Mouse (Mus musculus) brain, embryonic 14.5 days (tissue): ENCODE measurements around the gene Alg12. TPM values are rescaled to one million over a fixed set of nuclear protein-coding genes. Genes with fewer than 3 reads are reported as not detected.
"Not testable (repeated sequence)": the region's sequence is repeated elsewhere in the genome, so short reads cannot be mapped to it uniquely, and the experiment has no call there.

Source experiments
- DNase-seq: peaks from one replicate; pipeline ENCODE4 v3.0.0-alpha.2; 2011; ENCODE audit warnings: low read depth
- CTCF ChIP-seq: fragments of 200-500 bp; IDR thresholded peaks from 2 replicates; pipeline ENCODE4 v1.5.1; 2012; ENCODE audit warnings: inconsistent platforms, mild to moderate bottlenecking, moderate library complexity, borderline replicate concordance; ENCODE audit not compliant: insufficient read depth, insufficient read length; ENCODE audit errors: extremely low read depth
- POLR2A ChIP-seq: fragments of 200-500 bp; IDR thresholded peaks from 2 replicates; pipeline ENCODE4 v1.6.1; 2012; ENCODE audit warnings: mild to moderate bottlenecking, inconsistent platforms, borderline replicate concordance; ENCODE audit not compliant: poor library complexity, insufficient read depth, insufficient read length, severe bottlenecking; ENCODE audit errors: extremely low read depth
- polyA plus RNA-seq: library from polyadenylated mRNA; depleted of rRNA; stranded (reverse); fragments of >200 nt; gene quantifications from 2 replicates; pipeline ENCODE4 v1.2.3, GENCODE M21; 2012

Alg12 gene
- polyA plus RNA-seq, 1 experiment, result 14.2 TPM

DNA sequence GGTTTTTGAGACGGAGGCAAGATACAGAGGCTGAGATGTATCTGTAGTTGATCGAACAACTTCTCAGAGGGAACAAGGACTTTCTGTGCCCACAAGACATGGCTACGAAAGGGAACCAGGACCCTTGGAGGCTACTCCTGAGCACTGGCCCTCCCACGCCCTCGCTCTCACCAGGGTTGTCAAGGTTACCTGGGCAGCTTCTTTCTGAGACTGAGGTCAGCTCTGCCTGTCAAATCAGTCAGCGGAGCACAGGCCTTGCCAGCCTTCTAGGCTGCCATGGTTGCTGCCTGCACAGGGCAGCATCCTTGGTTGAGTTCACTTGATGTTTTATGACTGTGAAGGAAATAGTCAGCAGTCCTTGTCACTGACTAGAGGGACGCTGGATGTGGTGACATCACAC, 3.4 kb upstream of the Alg12 start:
- TF ChIP-seq CTCF (no peak), POLR2A (no peak)
- DNase-seq, result no peak

DNA sequence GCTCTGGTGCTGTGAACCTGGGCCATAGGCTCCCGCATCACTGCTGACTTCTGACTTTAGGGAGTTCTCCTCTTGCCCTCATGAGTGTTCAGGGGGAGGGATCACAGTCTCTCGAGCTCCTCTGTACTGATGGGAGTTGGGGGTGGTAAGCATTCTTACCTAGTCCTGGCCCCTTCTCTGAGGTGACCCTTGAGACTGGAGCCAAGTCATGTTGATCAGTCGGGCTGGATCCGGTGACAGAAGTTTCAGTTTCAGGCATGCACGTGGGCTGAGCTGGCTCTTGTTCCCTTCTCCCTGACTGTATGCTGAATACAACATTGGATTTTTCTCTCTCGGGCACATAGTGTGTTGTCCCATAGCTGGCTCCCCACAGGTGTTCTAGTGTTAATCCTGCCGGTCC, 2.3 kb upstream of the Alg12 start:
- TF ChIP-seq CTCF (no peak), POLR2A (no peak)
- no peak for DNase-seq

DNA sequence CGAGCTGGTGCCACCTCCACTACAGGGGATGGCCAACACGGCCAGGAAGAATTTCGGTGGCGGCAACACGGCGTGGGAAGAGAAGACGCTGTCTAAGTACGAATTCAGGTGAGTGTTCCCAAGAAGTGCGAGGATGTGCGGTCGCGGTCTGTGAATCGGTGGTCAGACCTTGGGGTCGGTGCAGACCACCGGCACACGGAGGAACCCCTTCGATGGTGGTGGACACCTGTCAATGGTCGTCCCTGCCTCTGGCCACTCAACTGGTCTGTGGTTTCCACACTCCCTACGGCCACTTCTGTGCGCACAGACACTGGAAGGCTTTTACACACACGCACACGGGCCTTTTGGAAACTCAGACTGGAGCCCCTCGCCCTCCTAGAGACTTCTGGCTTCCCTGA, 787 bp upstream of the Alg12 start:
- TF ChIP-seq CTCF, result no peak
- no peak for TF ChIP-seq POLR2A
- DNase-seq, result no peak

DNA sequence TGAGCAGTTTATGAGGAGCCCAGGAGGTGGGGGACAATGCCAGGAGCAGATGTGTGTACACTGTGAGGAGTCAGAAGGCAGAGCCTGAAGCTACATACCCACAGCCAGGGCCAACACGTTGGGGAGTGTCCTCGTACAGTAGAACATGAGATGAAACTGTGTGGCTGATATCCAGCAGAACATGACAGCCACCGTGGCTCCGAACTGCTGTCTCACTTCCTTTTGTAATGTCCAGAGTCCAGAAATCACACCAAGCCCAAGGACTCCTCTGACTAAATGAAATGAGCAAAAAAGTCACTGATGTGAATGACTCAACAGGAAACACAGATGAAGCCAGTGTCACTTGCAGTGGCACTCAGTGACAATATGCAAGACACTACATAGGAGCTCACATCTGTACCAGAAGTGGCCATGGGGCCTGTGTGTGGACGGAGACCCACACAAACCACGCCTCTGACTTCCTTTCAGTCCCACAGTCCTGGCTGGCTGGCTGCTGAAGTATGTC, 3.9 kb downstream of the Alg12 start:
- TF ChIP-seq POLR2A (no peak), CTCF (no peak)
- no peak for DNase-seq

DNA sequence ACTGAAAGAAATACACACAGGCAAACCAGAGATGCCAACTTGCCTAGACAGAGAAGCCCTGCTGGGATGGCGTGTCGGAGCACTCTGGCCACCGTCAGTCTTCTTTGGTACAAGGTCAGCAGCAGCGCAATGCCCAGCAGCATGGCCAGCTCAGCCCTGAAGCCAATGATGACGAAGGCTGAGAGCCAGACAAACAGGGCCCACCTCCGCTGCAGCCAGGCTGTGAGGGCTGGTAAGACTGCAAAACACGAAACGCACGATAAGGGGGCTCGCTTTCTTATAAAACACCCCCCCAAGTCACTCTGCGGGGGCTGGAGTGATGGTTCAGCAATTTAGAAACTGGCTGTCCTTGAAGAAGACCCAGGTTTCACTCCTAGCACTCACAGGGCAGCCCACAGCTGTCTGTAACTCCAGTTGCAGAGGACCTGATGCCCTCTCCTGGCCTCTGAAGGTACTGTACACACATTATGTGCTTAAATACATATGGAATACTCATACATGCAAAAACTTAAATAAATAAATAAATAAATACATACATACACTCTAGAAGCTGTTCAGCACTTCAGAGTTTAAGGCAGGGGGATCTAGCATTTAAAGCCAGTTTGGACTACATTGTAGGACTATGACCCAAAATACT, 4.6 kb downstream of the Alg12 start:
- no peak for TF ChIP-seq CTCF
- TF ChIP-seq POLR2A, result no peak
- no peak for DNase-seq

DNA sequence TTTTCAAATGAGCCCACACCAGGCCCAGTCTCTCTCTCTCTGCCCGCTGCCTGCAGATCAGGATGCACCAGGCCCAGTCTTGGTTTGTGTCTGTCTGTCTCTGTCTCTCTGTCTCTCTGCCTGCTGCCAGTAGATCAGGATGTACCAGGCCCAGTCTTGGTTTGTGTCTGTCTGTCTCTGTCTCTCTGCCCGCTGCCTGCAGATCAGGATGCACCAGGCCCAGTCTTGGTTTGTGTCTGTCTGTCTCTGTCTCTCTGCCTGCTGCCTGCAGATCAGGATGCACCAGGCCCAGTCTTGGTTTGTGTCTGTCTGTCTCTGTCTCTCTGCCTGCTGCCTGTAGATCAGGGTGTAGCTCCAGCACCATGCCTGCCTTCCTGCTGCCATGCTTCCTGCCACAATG, 5.2 kb downstream of the Alg12 start:
- DNase-seq, result not testable (repeated sequence)

DNA sequence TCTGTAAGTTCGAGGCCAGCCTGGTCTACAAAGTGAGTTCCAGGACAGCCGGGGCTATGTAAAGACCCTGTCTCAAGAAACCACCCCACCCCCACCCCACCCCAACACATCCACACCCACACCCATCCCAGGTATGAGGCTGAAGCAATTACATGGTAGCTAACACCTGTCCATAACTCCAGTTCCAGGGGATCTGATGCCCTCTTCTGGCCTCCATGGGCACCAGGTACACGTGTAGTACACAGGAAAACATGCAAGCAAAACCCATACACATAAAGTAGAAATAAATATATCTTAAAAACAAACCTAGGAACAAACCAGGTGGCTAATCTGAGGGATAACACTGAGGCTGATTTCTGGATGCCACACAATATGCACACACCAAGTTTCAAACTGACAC, 5.9 kb downstream of the Alg12 start:
- no peak for TF ChIP-seq POLR2A
- no peak for TF ChIP-seq CTCF
- DNase-seq, result no peak

DNA sequence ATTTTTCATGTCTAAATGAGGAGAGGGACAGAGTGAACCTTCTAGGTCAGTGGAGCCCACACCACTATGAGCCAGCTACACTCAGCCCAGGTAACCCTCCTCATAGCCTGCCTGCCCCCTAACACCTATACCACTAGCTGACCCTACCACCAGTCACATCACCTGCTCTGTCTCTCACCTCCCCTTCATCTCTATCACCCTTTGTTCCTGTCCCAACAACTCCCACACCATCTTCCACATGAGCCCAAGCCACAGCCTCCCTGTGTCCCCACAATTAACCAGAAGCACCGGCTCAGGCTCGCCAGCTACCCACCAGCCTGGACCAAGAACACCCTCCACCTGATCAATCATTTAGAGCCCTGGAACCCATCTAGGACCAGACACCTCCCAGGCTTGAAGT, 8.7 kb downstream of the Alg12 start:
- DNase-seq, result no peak
- TF ChIP-seq CTCF (no peak), POLR2A (no peak)

DNA sequence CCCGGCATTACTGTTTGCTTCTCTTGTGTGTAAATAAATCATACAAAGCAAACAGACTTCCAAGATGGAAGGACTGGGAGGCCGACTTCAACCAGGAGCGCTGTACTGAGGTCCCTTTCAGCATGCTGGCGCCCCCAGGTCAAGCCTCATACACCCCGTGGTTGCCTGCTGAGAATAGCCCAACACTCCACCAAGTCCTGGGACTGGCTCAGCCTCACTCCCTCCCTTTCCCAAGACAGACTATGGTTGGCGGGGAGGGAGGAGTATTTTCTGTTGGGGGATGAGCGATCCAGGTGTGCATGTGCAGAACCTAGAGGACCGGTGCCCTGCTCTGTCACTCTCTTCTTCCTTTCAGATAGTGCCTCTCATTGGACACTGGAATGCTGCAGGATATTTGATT, 11.0 kb downstream of the Alg12 start:
- no peak for TF ChIP-seq POLR2A
- TF ChIP-seq CTCF, result no peak
- DNase-seq, result no peak

DNA sequence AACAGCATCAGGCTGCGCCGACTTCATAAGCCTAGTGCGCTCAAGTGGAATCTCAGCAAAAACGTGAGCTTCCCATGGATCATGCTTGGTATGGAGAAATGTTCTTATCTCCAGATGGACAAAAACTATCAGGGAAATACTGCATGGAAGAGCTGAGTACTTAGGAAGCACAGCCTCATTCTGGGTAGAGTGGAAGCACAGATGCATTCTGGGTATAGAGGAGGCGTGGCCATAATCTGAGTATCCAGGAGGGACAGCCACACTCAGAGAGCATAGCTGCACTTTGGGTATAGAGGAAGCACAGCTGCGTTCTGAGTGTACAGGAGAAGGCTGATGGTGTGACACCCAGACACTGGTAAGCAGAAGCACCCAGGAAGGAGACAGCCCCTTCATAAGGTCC, 16.8 kb downstream of the Alg12 start:
- TF ChIP-seq POLR2A, result no peak
- no peak for TF ChIP-seq CTCF
- DNase-seq, result no peak

DNA sequence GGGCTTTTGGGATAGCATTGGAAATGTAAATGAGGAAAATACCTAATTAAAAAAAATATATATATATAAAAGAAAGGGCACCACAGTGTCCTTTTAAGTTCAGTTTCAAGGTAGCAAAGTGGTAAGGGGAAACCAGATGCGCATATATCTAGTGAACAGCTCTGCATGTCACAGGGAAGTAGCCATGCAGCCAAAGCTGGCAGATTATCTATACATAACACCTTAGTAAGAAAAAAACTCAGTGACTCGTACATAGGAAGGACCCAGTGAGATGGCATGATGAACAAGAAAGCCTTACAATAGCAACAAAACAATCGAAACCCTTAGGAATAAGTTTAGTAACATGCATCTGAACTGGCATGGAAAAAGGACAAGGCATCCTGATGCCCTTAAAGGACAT, 17.2 kb downstream of the Alg12 start:
- TF ChIP-seq CTCF, result no peak
- TF ChIP-seq POLR2A, result no peak
- DNase-seq, result no peak

DNA sequence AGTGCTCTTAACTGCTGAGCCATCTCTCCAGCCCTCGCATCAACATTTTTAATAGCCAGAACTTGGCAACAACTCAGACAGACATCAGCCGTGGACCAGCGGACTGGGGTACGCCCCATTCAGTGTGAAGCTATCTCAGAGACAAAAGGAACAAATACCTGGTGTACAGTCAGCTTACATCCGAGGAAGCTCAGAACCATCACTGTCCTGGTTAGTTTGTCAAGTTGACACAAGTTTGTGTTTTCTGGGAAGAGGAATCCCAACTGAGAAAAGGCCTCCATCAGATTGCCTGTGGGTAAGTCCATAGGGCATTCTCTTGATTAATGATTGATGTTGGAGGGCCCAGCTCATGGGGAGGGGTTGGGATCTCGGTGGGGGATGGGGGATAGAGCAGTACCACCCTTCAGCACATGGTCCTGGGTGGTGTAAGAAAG, 18.2 kb downstream of the Alg12 start:
- TF ChIP-seq POLR2A (no peak), CTCF (no peak)
- DNase-seq, result no peak
